Mouse (Mus musculus): ENCODE data around the gene G530012D18Rik.
A peak's percentile ranks its signal among the peaks of the same experiment; 100 is the strongest.
"Not testable (repeated sequence)": the region's sequence is repeated elsewhere in the genome, so short reads cannot be mapped to it uniquely, and the experiment has no call there.

The G530012D18Rik gene

DNA sequence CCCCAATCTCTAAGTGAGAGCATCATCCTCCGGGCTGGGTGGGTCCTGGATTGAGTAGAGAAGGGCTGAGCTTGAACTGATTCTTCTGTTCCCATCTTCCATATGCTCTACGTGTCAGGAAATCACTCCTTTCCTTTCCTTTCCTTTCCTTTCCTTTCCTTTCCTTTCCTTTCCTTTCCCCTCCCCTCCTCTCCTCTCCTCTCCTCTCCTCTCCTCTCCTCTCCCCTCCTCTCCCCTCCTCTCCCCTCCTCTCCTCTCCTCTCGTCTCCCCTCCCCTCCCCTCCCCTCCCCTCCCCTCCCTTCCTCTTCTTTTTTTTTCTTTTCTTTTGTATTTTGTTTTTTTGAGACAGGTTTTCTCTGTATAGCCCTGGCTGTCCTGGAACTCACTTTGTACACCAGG is at the start of gene G530012D18Rik:
Gene G530012D18Rik, plus strand, starts transcription at position 301 of the 400 bp plus-strand sequence.
- not testable (repeated sequence) for DNase-seq

DNA sequence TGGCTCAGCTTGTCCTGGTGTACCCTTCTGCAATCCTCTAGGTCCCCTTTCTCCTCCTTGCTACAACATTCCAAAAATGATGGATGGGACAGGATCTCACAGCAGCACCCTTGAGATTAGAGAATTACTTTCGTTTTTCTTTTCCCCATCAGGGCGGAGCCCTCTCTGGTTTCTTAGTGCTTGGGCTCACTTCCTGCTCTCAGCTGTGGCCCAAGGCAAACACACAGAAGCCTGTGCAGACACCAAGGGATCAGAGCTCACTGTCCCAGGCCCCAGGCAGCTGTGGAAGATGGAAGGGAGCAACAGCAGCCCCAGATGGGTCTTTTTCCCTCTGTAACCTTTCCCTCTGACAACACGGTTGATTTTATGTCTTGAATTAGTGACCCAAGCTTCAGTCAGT is 49.1 kb upstream of the G530012D18Rik start:
- not testable (repeated sequence) for DNase-seq

GRCm38 (mm10) chr1:85528451-85529110 is 46.9 kb upstream of the G530012D18Rik start:
- DNase-seq = not testable (repeated sequence)

DNA sequence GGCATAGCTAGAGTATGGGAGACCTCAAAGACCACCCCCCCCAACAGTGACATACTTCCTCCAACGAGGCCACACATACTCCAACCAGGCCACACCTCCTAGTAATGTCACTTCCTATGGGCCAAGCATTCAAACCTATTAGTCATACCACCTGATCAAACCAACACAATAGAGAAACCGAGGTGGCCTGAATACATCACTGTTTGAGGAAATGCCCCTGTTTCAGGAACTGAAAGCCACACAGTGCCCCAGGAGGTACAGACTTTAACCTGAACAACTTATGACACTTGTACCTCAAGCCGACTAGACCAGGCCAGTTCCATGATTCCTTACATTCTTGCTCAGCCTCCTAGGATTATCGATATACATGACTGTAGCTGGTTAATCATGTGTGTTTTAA is 31.7 kb upstream of the G530012D18Rik start:
- not testable (repeated sequence) for DNase-seq

GRCm38 (mm10) chr1:85546442-85546841 is 29.0 kb upstream of the G530012D18Rik start:
- DNase-seq = not testable (repeated sequence)

- DNase-seq = peak; percentile 25
These were observed 20.2 kb upstream of the G530012D18Rik start for GRCm38 (mm10) chr1:85555261-85555660.

GRCm38 (mm10) chr1:85573554-85573953 is 1.9 kb upstream of the G530012D18Rik start:
- not testable (repeated sequence) for DNase-seq

DNA sequence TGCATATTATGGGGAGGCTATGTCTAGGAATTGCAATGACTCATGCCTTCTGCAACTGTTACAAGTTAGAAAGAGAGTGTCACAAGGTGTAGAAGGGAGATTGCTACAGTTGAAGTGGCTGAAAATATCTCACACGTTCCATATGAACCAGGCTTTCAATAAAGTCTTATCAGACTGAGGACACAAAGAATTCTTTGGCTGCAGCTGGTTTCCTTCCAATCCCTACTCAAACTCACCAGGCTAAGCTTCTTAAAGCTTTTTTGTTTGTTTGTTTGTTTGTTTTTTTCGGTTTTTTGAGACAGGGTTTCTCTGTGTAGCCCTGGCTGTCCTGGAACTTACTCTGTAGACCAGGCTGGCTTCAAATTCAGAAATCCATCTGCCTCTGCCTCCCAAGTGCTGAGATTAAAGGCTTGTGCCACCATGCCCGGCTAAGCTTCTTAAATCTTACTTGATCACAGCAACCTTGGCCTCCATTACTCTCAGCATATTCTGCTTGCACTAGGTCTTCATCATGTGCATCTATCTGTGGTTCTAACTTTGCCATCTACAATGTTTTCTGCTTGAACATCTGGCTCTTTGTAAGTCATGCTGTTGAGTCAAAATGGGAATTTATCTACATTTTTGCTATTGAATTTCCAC is 3.0 kb downstream of the G530012D18Rik start:
- not testable (repeated sequence) for DNase-seq

DNA sequence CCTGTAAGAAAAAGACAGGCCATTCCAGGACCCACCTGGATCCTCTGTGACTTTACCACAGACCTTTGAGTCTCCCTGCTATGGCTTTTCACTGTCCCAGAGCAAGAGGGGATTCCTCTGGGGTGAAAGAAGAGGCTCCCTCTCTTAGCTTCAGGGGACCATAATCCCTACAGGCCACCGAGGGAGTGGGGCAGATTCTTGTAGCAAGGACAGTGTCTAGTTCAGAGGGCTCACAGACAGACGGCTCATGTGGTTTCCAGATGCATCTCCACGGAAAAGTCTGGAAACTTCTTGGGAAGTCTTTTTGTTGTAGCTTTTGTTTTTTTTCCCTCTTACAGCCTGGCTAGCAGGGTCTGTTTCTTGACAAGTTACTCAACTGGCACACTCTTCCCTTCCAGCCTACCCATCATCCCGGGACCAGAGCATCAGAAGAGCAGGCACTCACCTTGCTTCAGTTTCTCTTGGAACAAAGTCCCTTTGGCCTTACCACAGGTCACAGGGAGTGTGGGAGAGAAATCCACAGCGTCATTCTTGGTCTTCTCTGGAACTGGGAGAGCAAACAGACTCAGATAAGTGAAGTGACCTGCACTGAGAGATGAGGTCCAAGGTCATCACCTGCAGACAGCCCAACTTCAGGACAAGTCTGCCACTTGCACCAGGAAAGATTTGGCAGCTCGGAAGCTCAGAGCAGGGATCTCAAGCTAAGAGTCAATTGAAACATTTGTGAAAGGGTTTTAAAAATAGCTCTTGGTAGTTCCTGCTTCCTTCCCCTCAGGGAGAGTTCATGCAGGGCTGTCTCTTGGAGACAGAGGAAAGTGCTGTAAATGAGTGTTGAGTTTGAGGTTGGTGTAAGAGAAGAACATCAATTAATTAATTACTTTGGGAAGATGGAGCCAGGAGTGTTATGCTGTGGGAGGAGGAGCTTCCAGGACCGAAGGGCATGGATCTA is 4.0 kb downstream of the G530012D18Rik start:
- not testable (repeated sequence) for DNase-seq

GRCm38 (mm10) chr1:85580148-85580534 is 4.7 kb downstream of the G530012D18Rik start:
- not testable (repeated sequence) for DNase-seq

DNA sequence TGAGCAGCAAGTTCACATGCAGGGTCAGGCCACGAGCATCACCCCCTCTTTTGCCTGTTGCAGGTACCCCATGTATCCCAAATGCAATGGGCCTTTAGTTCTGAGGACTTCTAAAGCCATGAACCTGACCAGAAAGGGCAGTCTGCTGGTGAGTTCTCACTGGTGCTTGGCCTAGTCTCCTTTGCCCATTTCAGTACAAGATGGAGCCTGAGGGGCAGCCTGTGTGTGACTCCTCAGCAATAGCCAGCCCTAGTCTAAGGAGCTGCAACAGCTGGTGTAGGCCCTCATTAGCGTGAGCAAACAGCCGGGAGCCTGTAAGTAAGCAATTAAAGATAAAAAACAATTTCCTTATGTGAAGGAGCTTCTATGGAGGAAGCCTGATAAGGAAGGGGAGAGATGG is 5.1 kb downstream of the G530012D18Rik start:
- not testable (repeated sequence) for DNase-seq

- not testable (repeated sequence) for DNase-seq
These were observed 6.0 kb downstream of the G530012D18Rik start for GRCm38 (mm10) chr1:85581518-85581917.

DNA sequence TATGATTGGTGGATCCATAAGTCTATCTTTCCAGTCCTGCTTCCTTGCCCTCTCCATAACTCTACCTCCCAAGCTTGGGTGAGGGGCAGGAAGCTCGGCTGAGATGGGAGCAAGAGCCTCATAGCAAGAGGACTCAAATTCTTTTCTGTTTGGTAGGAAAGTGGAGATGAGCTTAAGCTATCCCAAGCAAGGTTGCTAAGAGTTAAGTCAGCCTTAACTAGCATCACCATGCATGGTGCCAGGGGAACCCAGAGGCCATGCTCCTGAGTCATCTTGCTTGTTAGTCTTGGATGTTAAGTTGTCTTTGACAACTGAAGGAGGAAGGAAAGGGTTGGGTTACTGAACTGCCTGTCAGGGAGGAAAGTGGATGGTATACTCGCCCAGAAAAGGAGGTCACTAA is 13.2 kb downstream of the G530012D18Rik start:
- DNase-seq = not testable (repeated sequence)

DNA sequence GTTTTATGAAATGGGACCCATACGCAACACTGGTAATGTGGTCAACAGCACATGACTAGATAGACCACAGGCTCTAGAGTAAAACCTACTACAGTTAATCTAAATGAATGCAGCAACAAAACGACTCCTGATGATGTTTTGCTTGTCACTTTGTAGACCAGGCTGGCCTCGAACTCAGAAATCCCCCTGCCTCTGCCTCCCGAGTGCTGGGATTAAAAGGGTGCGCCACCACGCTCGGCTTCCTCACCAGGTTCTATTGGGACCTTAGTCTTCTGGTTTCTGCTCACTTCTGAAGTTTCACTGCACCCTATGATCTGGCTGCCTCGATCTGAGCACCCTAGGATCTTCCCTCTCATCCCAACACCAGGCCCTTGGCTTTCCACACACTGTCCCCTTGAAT is 17.1 kb downstream of the G530012D18Rik start:
- not testable (repeated sequence) for DNase-seq

DNA sequence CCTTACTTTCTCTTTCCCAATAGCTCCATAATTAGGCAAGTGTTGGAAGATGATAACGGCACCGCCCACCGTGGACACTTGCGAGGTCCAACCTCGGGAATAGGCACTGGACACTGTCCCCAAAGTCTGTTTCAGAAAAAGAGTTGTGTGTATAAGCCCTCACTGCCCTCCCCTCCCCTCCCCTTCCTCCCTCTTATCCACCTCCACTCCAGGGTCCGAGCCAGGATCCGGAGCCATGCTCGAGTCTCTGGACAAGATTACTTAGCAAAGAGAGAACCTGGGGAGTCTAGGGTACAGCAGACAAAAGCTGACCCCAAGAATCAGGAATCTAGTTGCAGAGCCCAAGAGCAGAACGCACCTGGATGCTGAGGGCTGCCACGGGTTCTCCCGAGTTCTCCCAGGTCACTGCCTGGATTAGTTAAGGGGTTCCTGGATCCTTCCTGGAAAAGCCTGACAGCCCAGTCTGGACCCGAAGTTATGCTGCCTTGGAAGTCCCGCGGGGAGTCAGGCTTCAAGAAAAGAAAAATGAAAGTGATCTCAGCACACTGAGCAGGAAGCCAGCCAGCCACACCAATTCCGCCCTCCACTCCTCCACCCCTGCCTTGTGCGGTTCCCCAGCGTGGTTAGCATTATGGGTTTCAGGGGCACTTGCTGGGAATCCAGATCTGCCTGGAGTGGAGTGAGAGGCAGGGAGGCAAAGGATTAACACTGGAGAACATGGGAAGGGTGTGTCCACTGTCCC is 23.0 kb downstream of the G530012D18Rik start, which contains the start of gene Sp110:
Gene Sp110, minus strand, starts transcription at position 547 of the 742 bp plus-strand sequence.
- DNase-seq = not testable (repeated sequence)

- not testable (repeated sequence) for DNase-seq
These were observed 24.6 kb downstream of the G530012D18Rik start, which contains the start of gene Sp140 for GRCm38 (mm10) chr1:85600078-85600477. Gene Sp140 (plus strand): TSS chr1:85600378.

DNA sequence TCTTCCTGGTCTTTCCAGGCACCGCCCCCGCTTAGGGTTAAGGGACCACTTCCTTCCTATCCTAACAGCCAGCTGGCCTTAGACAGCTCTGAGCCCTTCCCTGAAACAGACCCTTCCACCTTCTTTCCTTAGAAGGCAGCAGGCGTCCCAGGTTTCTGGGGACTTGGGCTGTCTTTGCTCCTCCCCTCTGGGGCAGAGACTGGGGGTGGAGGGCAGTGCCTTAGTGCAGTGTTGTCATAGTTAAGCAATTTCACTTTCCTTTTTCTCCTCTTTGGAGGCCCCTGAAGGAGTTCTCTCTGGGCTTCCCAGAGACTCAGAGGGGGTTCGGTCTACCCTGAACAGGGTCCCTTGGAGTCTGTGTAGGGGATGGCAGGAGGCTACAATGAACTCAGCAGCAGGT is 25.3 kb downstream of the G530012D18Rik start:
- DNase-seq = not testable (repeated sequence)

- DNase-seq = not testable (repeated sequence)
These were observed 28.9 kb downstream of the G530012D18Rik start for GRCm38 (mm10) chr1:85604341-85604740.

DNA sequence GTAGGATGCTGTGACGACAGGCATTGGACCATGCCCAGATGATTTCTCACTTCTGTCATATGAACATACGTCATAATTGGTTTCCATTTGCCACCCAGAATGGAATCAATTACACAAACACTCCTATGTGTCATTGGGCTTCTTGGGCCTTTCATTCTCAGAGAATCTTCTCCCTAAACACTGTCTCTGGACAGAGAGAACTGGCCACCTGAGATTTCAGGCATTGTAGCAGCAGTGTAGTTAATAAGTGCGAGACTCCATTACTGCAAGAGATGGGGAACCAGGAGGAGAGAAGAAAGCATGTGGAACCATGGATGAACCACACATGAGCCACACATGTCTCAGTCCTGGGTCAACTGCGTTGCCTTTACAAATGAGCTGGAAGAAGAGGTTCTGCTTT is 32.9 kb downstream of the G530012D18Rik start:
- DNase-seq = not testable (repeated sequence)

DNA sequence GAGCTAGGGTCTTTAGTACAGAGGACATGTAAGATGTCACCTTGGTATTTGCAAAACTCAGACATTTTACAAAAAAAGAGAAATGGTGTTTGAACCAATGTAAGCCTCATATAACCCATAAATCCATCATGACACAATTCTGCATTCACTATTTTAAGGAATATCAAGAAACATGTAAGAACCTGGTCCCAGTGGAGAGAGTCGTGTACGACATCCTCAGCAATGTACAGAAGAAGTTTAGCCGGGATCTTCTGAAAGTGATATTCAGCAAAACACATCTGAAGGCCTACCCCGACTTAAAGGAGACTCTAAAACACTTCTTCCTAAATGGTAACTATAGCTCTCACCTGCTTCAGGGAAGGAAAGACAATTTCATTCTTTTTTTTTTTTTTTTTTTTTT is 35.1 kb downstream of the G530012D18Rik start:
- not testable (repeated sequence) for DNase-seq

- not testable (repeated sequence) for DNase-seq
These were observed 39.6 kb downstream of the G530012D18Rik start for GRCm38 (mm10) chr1:85615096-85615495.

GRCm38 (mm10) chr1:85615819-85616218 is 40.3 kb downstream of the G530012D18Rik start:
- not testable (repeated sequence) for DNase-seq
